Mouse (Mus musculus): ENCODE measurements around the gene Cd59b. TPM values are rescaled to one million over a fixed set of nuclear protein-coding genes. Genes with fewer than 3 reads are reported as not detected.
A peak's percentile ranks its signal among the peaks of the same experiment; 100 is the strongest.
"Not testable (repeated sequence)": the region's sequence is repeated elsewhere in the genome, so short reads cannot be mapped to it uniquely, and the experiment has no call there.

Gene Cd59b
- total RNA-seq, 1 experiment from 2014 or later: not detected

DNA sequence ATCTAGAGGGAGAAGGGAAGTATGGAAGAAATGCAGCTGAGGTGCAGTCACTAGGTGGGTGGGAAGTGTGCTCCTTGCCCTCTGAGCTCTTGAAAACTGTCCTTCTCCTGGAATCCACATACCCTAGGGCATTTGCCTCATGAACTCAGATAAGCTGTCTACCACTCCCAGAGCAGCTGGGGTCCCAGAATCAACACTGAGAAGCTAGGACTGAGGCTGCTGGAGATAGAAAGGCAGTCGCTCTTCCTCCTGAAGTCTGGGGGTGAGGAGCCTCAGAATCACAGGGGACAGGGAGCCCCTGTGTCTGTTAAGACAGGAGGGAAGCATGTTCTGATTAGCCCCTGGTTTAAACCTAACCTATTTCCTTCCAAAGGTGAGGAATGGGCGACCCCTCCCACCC is 39.9 kb downstream of the Cd59b start:
- no peak for ATAC-seq (ENCODE audit: extremely low read depth, insufficient number of reproducible peaks, low FRiP score, poor library complexity, severe bottlenecking)

GRCm38 (mm10) chr2:104110031-104110430 is 40.4 kb downstream of the Cd59b start:
- no peak for ATAC-seq (ENCODE audit: extremely low read depth, insufficient number of reproducible peaks, low FRiP score, poor library complexity, severe bottlenecking)

DNA sequence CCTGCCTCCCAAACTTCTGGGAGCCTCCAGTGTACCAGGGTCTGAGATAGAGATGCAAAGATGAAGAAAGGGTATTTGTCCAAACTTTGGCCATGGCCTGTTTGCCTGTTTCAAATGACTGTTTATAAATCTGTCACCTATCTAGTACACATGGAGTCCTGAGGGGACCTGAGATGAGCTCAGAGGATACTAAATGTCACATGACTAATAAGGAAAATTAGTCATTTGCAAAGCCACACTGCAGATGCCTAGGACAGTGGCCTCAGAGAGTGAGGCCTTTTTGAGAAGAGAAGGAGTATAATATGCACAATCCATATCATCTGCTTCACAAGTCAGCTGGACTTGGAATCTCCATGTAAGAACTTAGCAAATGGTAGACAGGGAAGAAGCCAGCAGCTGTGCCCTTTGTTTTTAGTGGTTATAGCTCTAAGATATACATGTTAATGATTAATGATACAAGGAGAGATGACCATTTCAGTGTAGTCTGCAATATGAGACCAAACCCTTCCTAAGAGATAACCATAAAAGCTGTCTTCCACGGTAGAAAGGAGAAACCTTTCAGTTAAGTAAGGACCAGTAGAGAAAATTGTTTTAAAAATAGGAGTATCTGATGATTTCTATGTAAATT is 41.6 kb downstream of the Cd59b start:
- ATAC-seq (ENCODE audit: extremely low read depth, insufficient number of reproducible peaks, low FRiP score, poor library complexity, severe bottlenecking): not testable (repeated sequence)

DNA sequence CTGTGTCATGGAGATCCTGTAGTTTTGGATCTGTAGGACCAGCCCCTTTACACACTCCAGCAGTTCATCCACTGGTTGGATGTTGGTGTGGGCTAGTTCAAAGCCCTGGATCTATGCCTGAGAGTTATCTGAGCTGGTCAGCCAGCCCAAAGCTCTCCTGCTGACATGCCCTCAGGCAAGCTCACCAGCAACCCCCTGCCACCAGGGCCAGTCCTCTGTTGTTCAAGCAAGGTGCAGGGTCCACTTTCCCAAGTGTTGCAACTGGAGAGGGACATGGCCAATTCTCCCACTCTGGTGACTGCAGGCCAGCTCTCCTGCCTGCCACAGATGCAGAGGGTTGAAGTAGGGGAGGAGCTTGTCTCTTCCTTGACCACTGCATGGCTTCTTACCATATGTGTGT is 43.9 kb downstream of the Cd59b start:
- ATAC-seq (ENCODE audit: extremely low read depth, insufficient number of reproducible peaks, low FRiP score, poor library complexity, severe bottlenecking): not testable (repeated sequence)

- no peak for ATAC-seq (ENCODE audit: extremely low read depth, insufficient number of reproducible peaks, low FRiP score, poor library complexity, severe bottlenecking)
Measured at GRCm38 (mm10) chr2:104114898-104115297, 45.2 kb downstream of the Cd59b start.

DNA sequence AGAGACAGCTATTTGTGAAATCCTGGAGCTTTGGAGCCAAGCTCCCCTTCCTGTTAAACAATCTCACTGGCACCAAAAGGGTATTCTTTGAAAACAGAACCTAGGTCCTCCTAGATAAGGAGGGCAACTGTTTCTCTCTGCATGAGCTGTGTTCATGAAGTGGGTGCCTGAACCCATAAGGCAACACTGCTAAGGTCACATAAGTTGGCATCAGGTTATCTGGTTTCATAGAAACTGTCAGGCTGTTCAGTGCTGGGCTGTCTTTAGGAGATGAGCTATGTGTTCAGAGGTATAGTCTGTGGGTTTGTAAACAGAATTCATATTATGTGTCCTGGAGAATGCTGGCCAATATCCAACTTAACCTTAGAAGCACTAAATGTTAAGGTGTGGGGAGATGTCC is 47.5 kb downstream of the Cd59b start:
- not testable (repeated sequence) for ATAC-seq (ENCODE audit: extremely low read depth, insufficient number of reproducible peaks, low FRiP score, poor library complexity, severe bottlenecking)

GRCm38 (mm10) chr2:104119097-104119496 is 49.4 kb downstream of the Cd59b start:
- no peak for ATAC-seq (ENCODE audit: extremely low read depth, insufficient number of reproducible peaks, low FRiP score, poor library complexity, severe bottlenecking)

DNA sequence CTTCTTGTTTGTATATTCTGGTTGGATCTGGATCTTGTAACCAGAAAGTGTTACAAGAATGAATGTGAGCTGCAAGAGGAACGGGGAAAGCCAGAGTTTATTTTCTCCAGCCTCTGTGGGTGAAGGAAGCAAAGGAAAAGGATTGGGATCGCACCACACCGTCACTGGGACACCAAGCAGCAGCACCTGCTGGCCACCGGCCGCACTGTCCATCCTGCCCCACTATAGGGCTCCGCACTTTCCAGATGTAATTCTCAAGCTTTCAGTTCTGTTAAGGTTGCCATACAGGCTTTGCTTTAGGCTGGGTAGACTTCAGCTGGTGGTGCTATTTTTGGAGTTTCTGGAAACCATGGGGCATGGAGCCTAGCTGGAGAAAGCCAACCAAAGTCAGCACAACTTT is 50.7 kb downstream of the Cd59b start:
- ATAC-seq (ENCODE audit: extremely low read depth, insufficient number of reproducible peaks, low FRiP score, poor library complexity, severe bottlenecking): no peak

DNA sequence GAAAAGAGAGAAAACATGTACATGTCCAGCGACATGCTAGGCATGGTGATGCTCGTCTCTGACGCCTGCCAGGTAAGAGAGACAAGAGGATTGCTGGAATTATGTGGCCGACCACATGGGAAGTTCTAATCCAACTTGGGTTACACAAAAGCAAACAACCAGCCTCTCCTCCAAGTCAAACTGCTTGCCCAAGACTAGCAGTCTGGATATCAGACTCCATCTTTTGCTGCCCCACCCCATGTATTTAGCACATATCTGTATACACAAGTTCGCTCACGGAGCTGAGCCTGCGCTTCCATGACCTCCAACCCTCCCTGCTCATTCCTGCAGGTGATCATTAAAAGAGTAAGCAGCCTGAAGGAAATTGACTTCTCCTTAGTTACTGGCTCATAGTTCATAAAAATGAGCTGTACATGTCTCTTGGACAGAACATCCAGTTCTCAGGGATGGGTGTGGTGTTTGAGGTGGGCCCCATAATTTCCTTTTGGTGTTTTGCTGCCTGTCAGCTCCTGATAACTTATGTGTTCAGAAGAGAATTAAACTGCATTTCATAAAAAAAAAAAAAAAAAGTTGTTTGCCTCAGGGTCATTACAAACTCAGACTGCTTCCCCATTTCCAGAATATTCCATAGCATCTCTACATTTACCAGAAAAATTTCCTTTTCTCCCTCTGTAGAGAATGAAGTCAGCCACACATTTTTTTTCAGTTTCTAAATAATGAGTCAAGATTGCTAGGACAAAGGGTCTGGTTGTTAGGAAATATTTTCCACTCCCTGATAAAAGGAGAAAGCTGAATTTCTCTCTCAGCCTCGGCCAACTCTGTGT is 52.2 kb downstream of the Cd59b start:
- ATAC-seq (ENCODE audit: extremely low read depth, insufficient number of reproducible peaks, low FRiP score, poor library complexity, severe bottlenecking): no peak

- ATAC-seq (ENCODE audit: extremely low read depth, insufficient number of reproducible peaks, low FRiP score, poor library complexity, severe bottlenecking): peak; percentile 75
Measured at GRCm38 (mm10) chr2:104122505-104123378, 53.1 kb downstream of the Cd59b start, which contains the start of gene A930018P22Rik. Gene A930018P22Rik, plus strand, starts transcription at chr2:104122769.

- ATAC-seq (ENCODE audit: extremely low read depth, insufficient number of reproducible peaks, low FRiP score, poor library complexity, severe bottlenecking): no peak
Measured at GRCm38 (mm10) chr2:104123540-104123939, 53.9 kb downstream of the Cd59b start.

- ATAC-seq (ENCODE audit: extremely low read depth, insufficient number of reproducible peaks, low FRiP score, poor library complexity, severe bottlenecking): no peak
Measured at GRCm38 (mm10) chr2:104124071-104124470, 54.4 kb downstream of the Cd59b start.

GRCm38 (mm10) chr2:104128803-104129531 is 59.3 kb downstream of the Cd59b start:
- no peak for ATAC-seq (ENCODE audit: extremely low read depth, insufficient number of reproducible peaks, low FRiP score, poor library complexity, severe bottlenecking)

GRCm38 (mm10) chr2:104130165-104130564 is 60.5 kb downstream of the Cd59b start:
- no peak for ATAC-seq (ENCODE audit: extremely low read depth, insufficient number of reproducible peaks, low FRiP score, poor library complexity, severe bottlenecking)

GRCm38 (mm10) chr2:104130969-104131368 is 61.3 kb downstream of the Cd59b start:
- ATAC-seq (ENCODE audit: extremely low read depth, insufficient number of reproducible peaks, low FRiP score, poor library complexity, severe bottlenecking): no peak

GRCm38 (mm10) chr2:104132266-104132859 is 62.7 kb downstream of the Cd59b start:
- ATAC-seq (ENCODE audit: extremely low read depth, insufficient number of reproducible peaks, low FRiP score, poor library complexity, severe bottlenecking): no peak

DNA sequence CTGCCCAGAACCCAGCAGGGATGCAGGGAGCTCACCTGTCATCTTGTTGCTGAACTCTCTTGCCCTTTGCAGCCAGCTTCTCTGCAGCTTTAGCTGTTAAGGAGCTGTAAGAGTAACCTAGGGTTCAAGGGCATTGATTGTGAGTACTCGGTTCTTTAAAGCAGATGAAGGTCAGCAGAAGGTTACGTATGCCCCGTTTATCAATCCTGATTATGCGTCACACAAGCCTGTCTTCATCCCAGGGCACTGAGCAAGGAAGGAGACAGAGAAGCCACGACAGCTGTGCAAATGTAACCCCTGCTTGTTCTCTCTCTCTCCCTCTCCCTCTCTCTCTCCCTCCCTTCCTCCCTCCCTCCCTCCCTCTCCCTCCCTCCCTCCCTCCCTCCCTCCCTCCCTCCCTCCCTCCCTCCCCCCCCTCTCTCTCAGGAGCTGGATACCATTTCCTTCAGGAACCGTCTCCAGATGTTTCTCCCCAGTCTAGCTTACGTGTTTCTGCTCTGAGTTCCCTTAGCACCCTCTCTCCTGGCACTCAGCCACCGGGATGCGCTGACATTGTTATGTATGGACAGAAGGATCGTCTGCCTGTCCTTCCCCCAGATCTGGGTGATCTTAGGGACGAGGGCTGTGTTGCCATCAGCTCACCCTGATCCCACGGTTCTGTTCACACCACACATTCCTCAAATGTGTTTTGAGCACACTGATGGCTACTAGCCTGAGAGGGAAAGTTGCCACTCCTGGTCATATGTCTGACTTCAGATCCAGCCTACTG is 63.6 kb downstream of the Cd59b start:
- no peak for ATAC-seq (ENCODE audit: extremely low read depth, insufficient number of reproducible peaks, low FRiP score, poor library complexity, severe bottlenecking)
